Mouse (Mus musculus): ENCODE measurements around the gene Ptrh1. TPM values are rescaled to one million over a fixed set of nuclear protein-coding genes. Genes with fewer than 3 reads are reported as not detected.

Ptrh1 gene
- total and polyA plus RNA-seq, 3 experiments: 2.2 to 4.2 (median 2.4) TPM

DNA sequence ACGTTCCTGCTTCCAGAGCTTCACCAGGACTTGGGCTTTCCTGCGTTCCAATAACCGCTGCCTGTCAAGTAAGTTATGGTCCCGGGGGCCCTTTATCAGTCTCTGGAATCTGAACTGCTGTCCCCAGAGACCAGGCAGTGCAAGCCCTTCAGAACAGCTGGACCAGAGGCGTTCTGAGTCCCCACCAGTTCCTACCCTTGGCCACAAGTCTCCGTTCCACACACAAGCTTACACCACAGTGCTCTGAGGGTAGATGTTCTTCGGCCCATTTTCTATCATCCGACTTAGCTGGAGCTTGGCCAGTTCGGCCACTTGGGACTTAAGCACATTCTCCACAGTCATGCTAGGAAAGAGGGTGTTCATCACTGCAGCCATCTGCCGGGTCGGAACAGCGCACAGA is 8.3 kb upstream of the Ptrh1 start:
- Histone ChIP-seq H3K9ac (ENCODE audit: low read depth, low read length) (no peak overlapping the region), H3K4me1 (ENCODE audit: control insufficient read depth, insufficient read depth, low read length) (no peaks in the 10 kb centered on the region), H3K79me2 (replicated peaks; ENCODE audit: control insufficient read depth, insufficient read depth, low read length) (no peaks in the 10 kb centered on the region), H3K36me3 (ENCODE audit: control insufficient read depth, insufficient read depth, low read length) (no peaks in the 10 kb centered on the region), H3K4me3 (no peak overlapping the region), H3K27me3 (ENCODE audit: control insufficient read depth, insufficient read depth, low read length) (no peaks in the 10 kb centered on the region), H3K27ac (no peak overlapping the region)
- TF ChIP-seq CTCF (IDR thresholded peaks at IDR 0.05): no peak
- no peak for TF ChIP-seq EP300 (IDR thresholded peaks at IDR 0.05; ENCODE audit: insufficient read depth, low read depth, low read length)
- no peak for TF ChIP-seq POLR2A (IDR thresholded peaks at IDR 0.05; ENCODE audit: insufficient read depth, low read depth, low read length)
- WGBS: 58% methylated on average over 12 of the region's 12 CpGs
- intact Hi-C loops (cut with DNase I): no loop called here
- DNase-seq: no peak

DNA sequence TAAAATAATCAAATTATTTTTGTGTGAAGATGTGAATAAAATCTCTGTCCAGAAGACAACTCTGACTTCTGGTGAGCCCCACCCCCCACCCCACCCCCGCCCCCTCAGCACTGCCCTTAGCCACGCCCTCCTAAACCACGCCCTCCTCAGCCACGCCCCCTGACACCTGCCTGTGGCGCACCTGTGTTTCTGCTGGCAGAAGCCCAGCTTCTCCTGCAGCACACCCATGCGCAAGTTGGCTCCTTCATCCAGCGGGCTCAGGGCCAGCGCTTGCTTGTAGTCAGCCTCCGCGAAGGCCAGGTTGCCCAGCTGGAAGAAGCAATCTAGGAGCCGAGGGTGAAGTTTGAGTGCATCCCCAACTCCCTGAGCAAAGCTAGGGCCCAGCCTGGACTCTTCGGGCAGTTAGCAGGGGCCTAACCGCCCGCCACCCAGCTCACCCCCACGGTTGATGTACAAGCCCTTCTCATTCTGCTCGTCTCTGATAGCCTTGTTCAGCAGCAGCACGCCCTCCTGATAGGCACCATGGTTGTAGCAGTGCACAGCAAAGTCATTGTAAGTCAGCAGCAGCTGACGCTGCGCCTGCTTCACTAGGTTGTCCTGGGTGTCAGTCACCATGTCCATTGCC is 6.8 kb upstream of the Ptrh1 start:
- no peak overlapping the region for H3K9ac ChIP-seq (ENCODE audit: low read depth, low read length)
- 57% methylated on average over 19 of the region's 19 CpGs for WGBS
- no peaks in the 10 kb centered on the region for H3K79me2 ChIP-seq (replicated peaks; ENCODE audit: control insufficient read depth, insufficient read depth, low read length)
- intact Hi-C loops (cut with DNase I): no loop called here
- no peaks in the 10 kb centered on the region for H3K27me3 ChIP-seq (ENCODE audit: control insufficient read depth, insufficient read depth, low read length)
- H3K27ac ChIP-seq: no peak overlapping the region
- TF ChIP-seq EP300 (IDR thresholded peaks at IDR 0.05; ENCODE audit: insufficient read depth, low read depth, low read length) (no peak), POLR2A (IDR thresholded peaks at IDR 0.05; ENCODE audit: insufficient read depth, low read depth, low read length) (no peak), CTCF (IDR thresholded peaks at IDR 0.05) (no peak)
- no peak for DNase-seq
- H3K4me1 ChIP-seq (ENCODE audit: control insufficient read depth, insufficient read depth, low read length): no peaks in the 10 kb centered on the region
- no peak overlapping the region for H3K4me3 ChIP-seq
- no peaks in the 10 kb centered on the region for H3K36me3 ChIP-seq (ENCODE audit: control insufficient read depth, insufficient read depth, low read length)

DNA sequence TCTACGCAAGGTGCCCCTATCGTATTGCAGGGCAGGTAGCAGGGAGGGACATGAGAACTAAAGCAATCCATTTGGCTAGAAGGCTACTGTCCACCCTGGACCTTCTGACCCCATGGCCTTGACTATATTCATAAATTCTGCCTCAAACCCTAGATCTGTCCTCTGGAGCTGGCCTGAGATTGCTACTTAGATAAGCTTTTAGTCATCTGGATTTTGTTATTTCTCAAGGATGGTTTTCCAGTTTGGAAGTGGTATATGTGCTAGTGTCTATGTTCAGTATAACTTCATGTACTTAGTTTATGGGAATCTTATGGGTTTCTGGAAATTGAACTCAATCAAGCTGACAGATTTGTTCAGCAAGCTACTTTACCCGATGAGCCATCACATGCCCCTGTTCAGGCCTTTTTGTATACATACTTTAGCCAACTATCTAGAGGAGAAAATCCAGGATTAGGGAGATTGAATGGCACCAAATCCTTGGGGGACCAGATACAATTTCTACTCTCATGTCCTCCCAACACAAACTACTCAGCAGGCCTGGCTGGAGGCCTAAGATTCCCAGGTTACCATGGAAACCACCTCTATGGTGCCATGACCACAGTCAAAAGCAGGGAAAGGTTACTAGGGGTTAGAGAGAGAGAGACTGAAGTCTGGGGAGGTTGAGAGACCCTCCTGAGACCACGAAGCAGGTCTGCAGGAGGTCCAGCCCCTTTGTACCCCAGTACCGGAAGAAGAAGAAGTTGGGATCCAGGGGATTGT is 6.1 kb upstream of the Ptrh1 start:
- TF ChIP-seq POLR2A (IDR thresholded peaks at IDR 0.05; ENCODE audit: insufficient read depth, low read depth, low read length): no peak
- TF ChIP-seq EP300 (IDR thresholded peaks at IDR 0.05; ENCODE audit: insufficient read depth, low read depth, low read length): no peak
- no peak for TF ChIP-seq CTCF (IDR thresholded peaks at IDR 0.05)
- Histone ChIP-seq H3K27me3 (ENCODE audit: control insufficient read depth, insufficient read depth, low read length) (no peaks in the 10 kb centered on the region), H3K4me3 (no peak overlapping the region), H3K27ac (no peak overlapping the region), H3K4me1 (ENCODE audit: control insufficient read depth, insufficient read depth, low read length) (no peaks in the 10 kb centered on the region), H3K9ac (ENCODE audit: low read depth, low read length) (no peak overlapping the region), H3K79me2 (replicated peaks; ENCODE audit: control insufficient read depth, insufficient read depth, low read length) (no peaks in the 10 kb centered on the region), H3K36me3 (ENCODE audit: control insufficient read depth, insufficient read depth, low read length) (no peaks in the 10 kb centered on the region)
- no peak for DNase-seq
- 91% methylated on average over 5 of the region's 5 CpGs for WGBS
- intact Hi-C loops (cut with DNase I): no loop called here

DNA sequence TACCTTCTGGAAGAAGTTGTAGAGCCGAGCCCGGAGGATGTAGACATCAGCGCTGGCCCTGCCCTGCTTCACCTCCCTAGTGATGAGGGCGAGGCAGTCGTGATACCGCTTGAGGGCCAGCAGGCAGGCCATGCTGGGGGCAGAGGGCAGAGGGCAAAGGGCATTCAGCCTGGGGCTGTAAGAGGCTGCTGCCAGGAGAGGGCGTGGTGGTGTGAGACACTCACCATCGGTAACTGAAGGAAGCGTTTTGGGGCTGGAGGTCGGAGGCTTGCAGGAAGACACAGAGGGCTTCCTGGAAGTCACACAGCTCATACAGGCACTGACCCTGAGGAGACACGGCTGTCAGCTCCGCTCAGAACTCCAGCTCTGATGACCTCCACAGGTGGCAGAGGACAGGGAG is 3.7 kb upstream of the Ptrh1 start:
- no peaks in the 10 kb centered on the region; the same call in 1 of the 2 replicates for H3K4me1 ChIP-seq (ENCODE audit: control insufficient read depth, insufficient read depth, low read length)
- H3K79me2 ChIP-seq (replicated peaks; ENCODE audit: control insufficient read depth, insufficient read depth, low read length): no peaks in the 10 kb centered on the region
- no peak for TF ChIP-seq EP300 (IDR thresholded peaks at IDR 0.05; ENCODE audit: insufficient read depth, low read depth, low read length)
- no peak for TF ChIP-seq CTCF (IDR thresholded peaks at IDR 0.05)
- TF ChIP-seq POLR2A (IDR thresholded peaks at IDR 0.05; ENCODE audit: insufficient read depth, low read depth, low read length): no peak
- H3K27me3 ChIP-seq (ENCODE audit: control insufficient read depth, insufficient read depth, low read length): no peaks in the 10 kb centered on the region
- WGBS: 30% methylated on average over 12 of the region's 12 CpGs
- H3K9ac ChIP-seq (ENCODE audit: low read depth, low read length): no peak overlapping the region
- no peak overlapping the region for H3K4me3 ChIP-seq
- intact Hi-C loops (cut with DNase I): no loop called here
- H3K27ac ChIP-seq: no peak overlapping the region
- H3K36me3 ChIP-seq (ENCODE audit: control insufficient read depth, insufficient read depth, low read length): no peaks in the 10 kb centered on the region
- no peak for DNase-seq

DNA sequence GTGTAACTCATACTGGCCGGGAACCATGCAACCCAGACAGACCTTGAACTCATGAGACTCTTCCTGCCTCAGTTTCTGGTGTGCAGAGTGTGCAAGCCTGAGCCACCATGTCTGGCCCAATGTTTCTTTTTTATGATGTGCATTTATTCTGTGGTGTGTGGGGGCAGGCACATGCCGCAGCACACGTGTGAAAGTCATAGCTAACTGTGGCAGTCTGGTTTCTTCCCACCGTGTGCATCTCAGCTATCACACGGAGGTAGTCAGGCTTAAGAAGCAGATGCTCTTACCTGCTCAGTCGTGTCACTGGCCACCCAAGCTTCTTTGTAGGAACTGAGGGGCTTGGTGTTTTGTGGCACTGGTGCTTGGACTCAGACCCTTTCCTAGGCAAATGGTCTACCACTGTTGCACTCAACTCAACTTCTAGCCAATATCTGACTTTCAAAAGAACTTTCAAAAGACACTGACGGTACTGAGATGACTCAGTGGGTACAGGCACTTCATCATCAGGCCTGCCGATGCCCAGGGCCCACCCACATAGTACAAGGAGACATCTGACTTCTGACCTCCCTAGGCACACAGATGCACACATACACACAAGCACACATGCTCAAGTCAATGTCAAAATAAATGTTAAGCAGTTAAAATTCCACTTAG is 2.8 kb upstream of the Ptrh1 start:
- H3K4me3 ChIP-seq: no peak overlapping the region
- H3K9ac ChIP-seq (ENCODE audit: low read depth, low read length): no peak overlapping the region
- no peak for DNase-seq
- H3K4me1 ChIP-seq (ENCODE audit: control insufficient read depth, insufficient read depth, low read length): no peaks in the 10 kb centered on the region; the same call in 1 of the 2 replicates
- H3K36me3 ChIP-seq (ENCODE audit: control insufficient read depth, insufficient read depth, low read length): no peaks in the 10 kb centered on the region
- TF ChIP-seq EP300 (IDR thresholded peaks at IDR 0.05; ENCODE audit: insufficient read depth, low read depth, low read length): no peak
- TF ChIP-seq POLR2A (IDR thresholded peaks at IDR 0.05; ENCODE audit: insufficient read depth, low read depth, low read length): no peak
- no peak for TF ChIP-seq CTCF (IDR thresholded peaks at IDR 0.05)
- WGBS: 83% methylated on average over 8 of the region's 8 CpGs
- no peaks in the 10 kb centered on the region for H3K79me2 ChIP-seq (replicated peaks; ENCODE audit: control insufficient read depth, insufficient read depth, low read length)
- no peak overlapping the region for H3K27ac ChIP-seq
- no peaks in the 10 kb centered on the region for H3K27me3 ChIP-seq (ENCODE audit: control insufficient read depth, insufficient read depth, low read length)
- intact Hi-C loops (cut with DNase I): no loop called here
